Mouse (Mus musculus) layer of hippocampus, postnatal 25 days (tissue): ENCODE measurements around the gene Lrrc39. TPM values are rescaled to one million over a fixed set of nuclear protein-coding genes. Genes with fewer than 3 reads are reported as not detected.

Experiments
- DNase-seq, 2 experiments: peaks; one replicate each; pipeline ENCODE4 v3.0.0; 2022; ENCODE audit warnings: mixed read lengths in 2 of 2, low spot score in 1 of 2; ENCODE audit errors: extremely low spot score in 1 of 2
- total RNA-seq, 2 experiments: library from RNA; stranded (reverse); gene quantifications; 2 replicates each; pipeline ENCODE4 v1.2.3; 2021

Gene Lrrc39
- total RNA-seq, 2 experiments from 2014 or later = 0.12 TPM; not detected in 1

DNA sequence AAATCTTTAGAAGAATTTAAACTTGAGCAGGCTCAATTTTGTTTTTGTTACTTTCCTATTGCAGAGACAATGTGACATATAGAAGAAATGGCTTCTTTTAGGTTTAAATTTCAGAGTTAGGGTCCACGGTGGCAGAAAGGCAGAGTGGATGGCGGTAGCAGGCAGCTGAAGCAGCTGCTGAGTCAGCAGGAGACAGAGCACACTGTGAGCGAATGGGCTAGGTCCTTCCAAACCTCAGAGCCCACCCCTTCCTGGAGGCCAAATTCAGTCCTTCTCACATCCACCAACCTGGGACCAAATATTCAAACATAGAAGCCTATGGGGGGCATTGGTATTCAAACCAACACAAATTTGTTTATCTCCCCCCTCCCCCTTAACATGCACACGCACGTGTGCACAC, 39.0 kb downstream of the Lrrc39 start:
- DNase-seq = no peak

GRCm38 (mm10) chr3:116604570-116604969, 41.8 kb downstream of the Lrrc39 start:
- no peak for DNase-seq

DNA sequence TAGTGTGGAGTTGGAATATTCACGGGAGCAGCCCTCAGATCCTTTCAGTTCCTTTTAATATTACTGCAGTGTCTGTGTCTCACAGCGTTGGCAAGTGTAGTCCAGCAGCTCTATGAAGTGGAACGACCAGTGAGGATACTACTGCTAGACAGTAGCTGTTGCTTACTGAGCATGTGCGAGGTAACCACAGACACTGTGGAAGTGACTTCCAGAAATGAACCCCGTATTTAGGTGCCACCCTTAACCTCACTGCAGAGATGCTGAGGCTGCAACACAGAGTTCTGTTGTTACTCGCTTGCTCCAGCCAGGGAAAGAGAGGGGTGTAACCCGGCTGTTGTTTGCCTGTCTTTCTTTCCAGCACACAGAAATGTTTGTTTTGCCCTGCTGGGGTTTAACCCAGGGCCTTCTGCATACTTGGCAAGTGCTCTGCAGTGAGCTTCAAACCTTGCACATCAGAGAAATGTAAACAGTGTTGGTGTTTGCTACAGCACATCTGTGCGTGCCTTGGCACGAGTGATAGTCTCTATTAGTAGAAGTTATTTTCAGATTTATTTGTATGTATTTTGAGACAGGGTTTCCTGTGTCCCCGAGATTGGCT, 51.6 kb downstream of the Lrrc39 start, which contains the start of gene Trmt13:
TSS of gene Trmt13 (minus strand) at position 293 of the 598 bp plus-strand sequence.
- no peak for DNase-seq

- no peak for DNase-seq
These were observed 52.7 kb downstream of the Lrrc39 start for GRCm38 (mm10) chr3:116615318-116616068.

GRCm38 (mm10) chr3:116618855-116619254, 56.1 kb downstream of the Lrrc39 start:
- no peak for DNase-seq

- no peak for DNase-seq
These were observed 58.0 kb downstream of the Lrrc39 start for GRCm38 (mm10) chr3:116620636-116621370.

DNA sequence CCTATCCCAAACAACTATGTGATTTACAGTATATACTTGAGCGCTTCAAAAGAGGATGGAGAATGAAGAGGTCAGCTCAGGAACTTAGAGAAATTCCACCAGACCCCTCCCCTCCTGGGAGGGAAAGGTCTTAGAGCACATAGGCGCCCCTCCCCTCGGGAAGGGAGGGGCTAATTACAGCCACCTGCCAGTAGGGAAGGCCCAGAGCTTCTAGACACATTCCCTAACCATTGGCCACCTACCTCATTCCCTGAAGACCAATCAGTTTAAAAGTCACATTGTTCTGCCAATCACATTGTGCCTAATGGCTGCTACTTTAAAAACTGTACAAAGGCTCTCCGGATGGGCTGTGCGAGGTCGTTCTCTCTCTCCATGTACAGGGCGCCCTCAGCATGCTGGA, 59.9 kb downstream of the Lrrc39 start:
- DNase-seq = no peak

GRCm38 (mm10) chr3:116631459-116631858, 68.7 kb downstream of the Lrrc39 start:
- no peak for DNase-seq

Other genes starting within 250 kb of the Lrrc39 start
- 1 to 10 TPM; 4.3 to 4.5 TPM for gene Cdc14a, start 138.9 kb upstream of the Lrrc39 start, total RNA-seq
- gene Rtca, start 54.8 kb upstream of the Lrrc39 start, total RNA-seq = 10 to 100 TPM; 54.2 to 55.8 TPM
- 10 to 100 TPM; 20.7 to 23.4 TPM for gene Dbt, start 49.9 kb upstream of the Lrrc39 start, total RNA-seq
- 10 to 100 TPM in 1 of 2 experiments, 1 to 10 TPM in 1; 7.9 to 10.5 TPM for gene Sass6, start 32.0 kb downstream of the Lrrc39 start, total RNA-seq
- gene Trmt13, start 51.6 kb downstream of the Lrrc39 start, total RNA-seq = 10 to 100 TPM; 13.8 to 17.8 TPM
- gene Mfsd14a, start 99.7 kb downstream of the Lrrc39 start, total RNA-seq = 10 to 100 TPM; 59.0 to 62.6 TPM
- gene Gm43191, start 118.3 kb downstream of the Lrrc39 start, total RNA-seq = not detected
- 10 to 100 TPM; 14.6 to 16.5 TPM for gene Slc35a3, start 149.9 kb downstream of the Lrrc39 start, total RNA-seq
- gene Agl, start 245.2 kb downstream of the Lrrc39 start, total RNA-seq = 10 to 100 TPM; 26.2 to 29.3 TPM